Mouse (Mus musculus): ENCODE results near the gene Nrros.
A peak's percentile ranks its signal among the peaks of the same experiment; 100 is the strongest.

Nrros gene

GRCm38 (mm10) chr16:32160742-32161323, 4.6 kb downstream of the Nrros start:
- DNase-seq, result no peak

- no peak for DNase-seq
Measured at GRCm38 (mm10) chr16:32158966-32159365, 6.4 kb downstream of the Nrros start.

- DNase-seq, result no peak
Measured at GRCm38 (mm10) chr16:32157369-32157768, 8.0 kb downstream of the Nrros start.

DNA sequence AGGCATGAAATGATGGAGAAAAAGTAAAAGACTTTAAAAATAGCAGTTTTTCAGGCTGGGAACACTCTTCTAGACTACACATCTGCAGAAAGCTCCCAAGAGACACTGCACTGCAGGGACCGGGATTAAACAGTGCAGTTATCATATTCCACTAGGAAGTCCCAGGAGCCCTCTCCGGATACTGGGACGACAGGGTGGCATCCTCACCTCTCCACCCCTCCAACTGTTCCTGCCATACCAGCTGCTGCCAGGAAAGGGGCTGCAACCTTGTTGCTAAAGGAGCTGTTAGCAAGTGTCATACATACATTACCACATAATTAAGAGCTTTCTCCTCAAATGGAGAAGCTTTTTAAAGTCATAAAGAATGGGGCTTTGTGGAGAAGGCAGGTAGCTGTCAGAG, 8.7 kb downstream of the Nrros start:
- no peak for DNase-seq

- DNase-seq, result peak; percentile 95 to 97
Measured at GRCm38 (mm10) chr16:32154437-32154836, 11.0 kb downstream of the Nrros start.

GRCm38 (mm10) chr16:32153976-32154375, 11.4 kb downstream of the Nrros start:
- DNase-seq, result peak in 1 of 2 experiments; percentile 65

DNA sequence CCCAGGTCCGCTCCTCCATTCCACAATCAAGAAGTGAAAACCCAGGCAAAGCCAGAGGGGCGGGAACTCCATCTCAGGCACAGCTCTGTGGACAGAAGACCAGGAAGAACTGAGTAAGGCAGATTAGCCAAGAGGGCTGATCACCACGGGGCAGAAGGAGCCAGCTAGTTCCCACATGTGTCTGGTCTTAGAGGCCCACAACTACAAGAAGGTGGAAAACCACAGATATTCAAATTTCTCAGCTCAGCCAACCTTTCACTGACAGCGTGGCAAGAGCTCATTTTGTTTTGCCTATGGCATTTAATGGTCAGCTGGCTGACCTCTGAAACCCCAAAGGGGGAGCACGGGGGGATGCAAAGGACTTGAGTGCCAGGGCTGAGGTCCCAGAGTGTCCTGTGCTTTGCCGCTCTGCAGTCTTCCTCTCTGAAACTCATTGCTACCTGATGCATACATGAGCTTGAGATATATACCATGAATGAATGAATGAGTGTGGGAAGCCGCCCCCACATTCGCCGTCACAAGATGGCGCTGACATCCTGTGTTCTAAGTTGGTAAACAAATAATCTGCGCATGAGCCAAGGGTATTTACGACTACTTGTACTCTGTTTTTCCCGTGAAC, 17.7 kb downstream of the Nrros start:
- peak in 1 of 2 experiments; percentile 26 for DNase-seq

- no peak for DNase-seq
Measured at GRCm38 (mm10) chr16:32144592-32144991, 20.8 kb downstream of the Nrros start.

DNA sequence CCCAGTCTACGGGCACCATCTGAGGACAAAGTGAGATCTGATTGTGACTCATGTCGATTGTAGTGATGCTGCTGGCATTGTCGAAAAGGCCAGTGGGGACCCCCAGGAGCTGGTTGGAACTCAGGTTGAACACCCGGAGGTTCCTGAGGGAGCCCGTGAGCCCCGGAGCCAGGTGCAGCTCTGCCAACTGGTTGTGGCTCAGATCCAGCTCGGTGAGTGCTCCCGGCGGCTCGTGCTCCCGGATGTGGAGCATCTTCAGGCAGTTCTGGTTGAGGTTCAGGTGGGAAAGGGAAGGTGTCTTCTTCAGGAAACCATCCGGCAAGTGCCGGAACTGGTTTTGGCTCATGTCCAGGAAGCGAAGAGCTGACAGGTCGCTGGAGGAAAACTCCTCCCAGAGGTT, 21.6 kb downstream of the Nrros start:
- DNase-seq, result no peak

- DNase-seq, result no peak
Measured at GRCm38 (mm10) chr16:32138954-32139353, 26.4 kb downstream of the Nrros start.

DNA sequence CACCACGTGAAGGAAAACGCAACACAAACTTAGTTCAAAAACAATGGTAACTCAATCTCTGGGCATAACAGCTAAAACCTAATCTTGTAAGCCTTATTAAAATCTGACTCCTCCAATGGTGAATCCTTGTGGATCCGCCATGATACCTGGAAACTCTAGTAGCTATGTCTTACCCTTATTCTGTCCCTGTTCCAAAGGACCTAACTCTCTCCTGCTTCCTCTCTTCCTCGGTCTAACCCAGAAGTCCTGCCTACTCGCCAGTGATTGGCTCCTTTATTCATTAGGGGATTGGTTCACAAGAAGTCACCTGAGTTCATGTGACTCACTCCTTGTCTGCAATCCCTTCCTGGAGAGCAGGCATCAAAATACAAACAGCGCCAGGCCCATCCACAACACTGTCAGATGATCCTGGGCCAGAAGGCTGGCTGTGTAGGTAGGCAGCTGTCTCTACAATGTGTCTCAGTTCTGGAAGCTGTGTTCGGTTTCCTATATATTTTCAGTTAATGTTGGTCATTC, 29.5 kb downstream of the Nrros start:
- no peak for DNase-seq

DNA sequence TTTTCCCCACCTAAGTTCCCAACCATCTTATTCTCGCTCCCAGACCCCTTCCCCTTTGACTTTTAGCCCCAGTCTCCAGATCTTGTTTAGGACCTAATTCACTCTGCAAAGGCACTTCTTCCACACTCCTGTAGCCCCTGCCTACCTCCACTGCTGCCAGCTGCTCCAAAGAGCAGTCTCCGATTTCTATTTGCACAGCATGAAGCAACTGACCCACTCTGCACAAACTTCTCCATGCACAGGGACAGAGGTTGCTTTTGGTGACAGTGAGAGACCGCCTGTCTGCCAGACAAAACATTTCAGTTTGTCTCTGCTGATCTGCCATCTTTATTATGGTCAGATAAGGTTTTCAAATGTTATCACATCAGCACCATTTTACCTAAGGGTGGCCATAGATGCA, 32.2 kb downstream of the Nrros start:
- no peak for DNase-seq

DNA sequence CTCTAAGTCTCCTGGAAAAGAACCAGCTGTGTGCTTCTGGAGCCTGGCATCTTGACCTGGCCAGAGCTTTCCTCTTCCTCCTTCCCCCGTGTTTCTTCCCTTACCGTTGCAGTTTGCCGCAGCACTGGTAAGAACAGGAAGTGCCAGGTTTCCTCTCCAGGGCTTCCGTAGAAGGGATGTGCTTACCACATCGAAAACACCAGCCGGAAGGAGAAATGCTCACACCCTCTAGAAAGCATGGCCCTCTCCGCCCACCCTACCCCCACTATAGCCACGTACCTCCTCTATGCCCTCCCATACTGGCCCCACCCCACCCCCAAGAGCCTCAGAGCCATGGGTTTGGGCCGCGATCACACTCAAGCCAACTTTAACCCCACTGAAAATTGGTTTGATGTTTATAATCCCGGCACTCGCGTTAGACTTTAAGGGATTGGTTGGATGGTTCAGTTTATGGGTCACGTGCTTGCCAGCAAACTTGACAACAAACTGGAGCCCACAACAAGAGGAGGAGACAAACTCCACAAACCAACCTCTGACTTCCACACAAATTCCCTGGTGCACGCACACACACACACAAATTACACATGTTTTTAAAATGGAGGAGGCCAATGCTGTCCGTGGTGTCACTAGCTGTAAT, 35.1 kb downstream of the Nrros start:
- DNase-seq, result no peak

GRCm38 (mm10) chr16:32129449-32130189, 35.8 kb downstream of the Nrros start:
- no peak for DNase-seq

- DNase-seq, result no peak
Measured at GRCm38 (mm10) chr16:32127046-32127445, 38.3 kb downstream of the Nrros start.

DNA sequence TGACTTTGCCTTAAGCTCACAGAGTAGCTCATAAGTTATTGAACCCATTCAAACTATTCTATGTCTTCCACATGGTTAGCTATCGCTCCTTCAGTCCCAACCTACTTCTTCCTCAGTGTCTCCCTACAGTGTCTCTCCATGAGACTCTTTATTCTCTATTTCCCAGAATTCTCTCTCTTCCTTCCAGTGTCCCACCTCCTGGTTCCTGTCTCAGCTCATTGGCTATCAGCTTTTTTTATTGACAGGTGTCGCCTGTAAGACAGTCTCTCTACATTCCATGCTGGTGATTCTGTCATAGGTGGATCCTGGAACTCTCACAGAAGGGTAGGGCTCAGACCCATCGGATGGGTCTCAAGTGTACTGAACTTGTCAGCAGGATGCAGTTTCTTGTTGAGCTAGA, 40.0 kb downstream of the Nrros start:
- DNase-seq, result no peak

DNA sequence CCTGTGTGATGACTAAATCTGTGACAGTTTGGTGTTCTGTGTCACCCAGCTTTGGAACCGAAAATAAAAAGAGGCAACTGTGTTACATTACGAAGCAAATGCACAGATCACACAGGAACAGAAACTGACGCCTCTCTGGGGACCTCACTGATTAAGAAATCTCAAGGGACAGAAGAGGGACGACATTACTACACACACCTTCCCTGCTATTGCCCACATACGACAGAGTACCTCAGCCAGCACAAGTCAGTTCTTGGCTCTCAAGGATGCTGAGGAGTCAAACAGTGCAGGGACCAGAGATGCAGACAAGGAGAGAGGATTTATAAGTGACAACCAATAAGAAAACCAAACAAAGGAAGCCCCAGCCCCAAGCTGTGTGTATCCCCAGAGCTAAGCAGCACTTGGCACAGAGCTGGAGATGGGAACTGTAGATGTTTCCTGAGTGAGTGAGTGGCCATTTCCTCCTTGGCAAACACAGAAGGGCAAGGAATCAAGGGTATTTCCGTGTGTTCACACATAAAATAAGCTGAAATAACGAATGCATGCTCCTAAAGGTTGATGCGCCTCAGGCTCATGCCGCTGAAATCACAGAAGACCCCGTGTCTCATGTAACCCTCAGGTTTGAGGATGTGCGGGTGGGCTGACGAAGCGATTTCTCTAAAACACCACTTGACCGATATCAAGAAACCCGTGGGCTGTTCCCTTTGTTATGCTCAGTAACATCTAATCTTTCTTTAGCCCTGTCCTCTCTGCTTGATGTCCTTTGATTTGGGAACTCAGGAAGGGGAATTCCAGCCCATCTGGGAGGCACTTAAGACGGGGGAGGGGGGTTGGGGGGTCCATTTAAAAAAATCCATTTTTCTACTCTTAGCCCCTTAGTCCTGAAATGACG, 40.7 kb downstream of the Nrros start:
- DNase-seq, result no peak

DNA sequence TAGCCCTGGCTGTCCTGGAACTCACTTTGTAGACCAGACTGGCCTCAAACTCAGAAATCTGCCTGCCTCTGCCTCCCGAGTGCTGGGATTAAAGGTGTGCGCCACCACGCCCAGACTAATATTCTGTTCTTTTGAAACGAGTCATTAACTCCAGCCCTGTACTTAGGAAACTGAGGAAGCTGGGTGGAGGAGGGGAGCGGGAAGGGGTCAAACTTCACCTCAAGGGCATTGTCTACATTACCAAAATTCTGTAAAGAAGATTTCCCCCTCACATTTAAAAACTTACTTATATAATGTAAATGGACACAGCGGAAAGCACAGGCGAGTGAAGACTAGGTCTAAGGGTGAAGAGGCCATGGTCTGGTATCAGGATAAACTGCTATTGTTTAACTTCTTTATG, 41.4 kb downstream of the Nrros start:
- DNase-seq, result no peak

DNA sequence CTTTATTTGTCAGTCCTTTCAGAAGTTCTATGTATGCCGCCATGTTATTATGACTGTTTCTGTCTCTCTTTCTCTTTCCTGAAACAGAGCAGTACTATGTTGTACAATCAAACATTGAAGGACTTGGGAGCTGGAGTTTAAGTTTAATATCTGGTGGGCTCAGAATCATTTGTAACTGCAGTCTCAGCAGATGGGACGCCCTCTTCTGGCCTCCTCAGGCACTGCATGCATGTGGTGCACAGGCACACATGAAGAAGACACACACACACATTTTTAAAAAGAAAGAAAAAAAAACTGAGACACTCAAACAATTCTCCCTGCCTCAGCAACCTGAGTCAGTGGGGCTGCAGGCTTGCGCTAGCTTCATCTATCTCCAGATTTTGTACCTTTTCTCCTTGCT, 44.9 kb downstream of the Nrros start:
- DNase-seq, result no peak

DNA sequence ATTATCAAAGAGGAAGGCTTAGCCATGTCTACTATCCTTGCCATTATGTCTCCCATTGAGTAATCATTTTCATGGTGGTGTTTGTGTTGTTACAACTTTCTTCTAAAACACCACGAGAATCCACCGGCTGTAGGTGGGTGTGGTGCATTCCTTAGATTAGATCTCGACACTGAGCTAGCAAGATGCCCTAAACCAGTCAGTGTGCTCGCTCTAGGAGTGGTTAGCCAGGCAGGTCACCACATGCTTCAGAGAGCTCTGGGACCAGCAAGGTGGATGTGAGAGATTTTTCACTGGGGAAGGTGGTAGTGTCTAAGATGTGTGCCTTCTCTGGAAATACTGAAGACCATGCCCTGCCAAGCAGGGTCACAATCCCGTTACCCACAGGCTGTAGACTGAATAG, 49.2 kb downstream of the Nrros start:
- DNase-seq, result no peak

GRCm38 (mm10) chr16:32115781-32116180, 49.6 kb downstream of the Nrros start:
- no peak for DNase-seq

GRCm38 (mm10) chr16:32114968-32115695, 50.3 kb downstream of the Nrros start:
- DNase-seq, result peak; percentile 92

All from cerebellum, postnatal 14 days (tissue).